Mouse (Mus musculus): ENCODE measurements around the gene Kpna2.

- no peak for TF ChIP-seq CTCF (IDR thresholded peaks at IDR 0.05; ENCODE audit: control insufficient read depth, insufficient read depth, insufficient replicate concordance, low read depth, low read length)
- TF ChIP-seq POLR2A (IDR thresholded peaks at IDR 0.05; ENCODE audit: control insufficient read depth, low read depth, low read length), result no peak
Observed at GRCm38 (mm10) chr11:106973016-106973415, 26.3 kb downstream of the Kpna2 start.
